21 mouse cellular contexts compared by ENCODE assay signal in genomic region chr5:120781646-120782045, GRCm38 (mm10). TPM values are rescaled to one million over a fixed set of nuclear protein-coding genes. Genes with fewer than 3 reads are reported as not detected.
DNase-seq lines count a peak whose midpoint lies in the region; ATAC-seq and TF ChIP-seq lines count a peak whose summit lies in the region.
"Had no signal": no experiment of that assay in that cellular context is flagged by ENCODE, and none has a peak within 500 bp of the region (broad histone marks: within the 10 kb centered on the region; RNA-seq: fewer than 3 reads in every experiment).

No protein-coding gene starts in this region.

- ATAC-seq in CD4-positive, CD25-positive, alpha-beta regulatory T cell, adult 4 months, result no peak
- 0 out of 2 replicates have a peak, but pooled peaks have one; percentile 31 for ATAC-seq in megakaryocyte progenitor cell, adult 5-6 weeks (replicated peaks; ENCODE audit: poor library complexity)
- ATAC-seq: Patski had no signal

- 82% methylated on average over 1 of the region's 1 CpGs for WGBS in lung, adult 2 months

- H3K9ac ChIP-seq in MEL (ENCODE audit: control insufficient read depth, low read depth, low read length, poor library complexity, severe bottlenecking), result no peak overlapping the region
- H3K9ac ChIP-seq: embryonic facial prominence, embryonic 15.5 days; forebrain, embryonic 12.5 days; hindbrain, embryonic 14.5 days had no signal

- H3K4me1 ChIP-seq in lung, adult 2 months (ENCODE audit: control insufficient read depth, insufficient read depth, low read length), result peaks cover 4% of the 10 kb centered on the region; the same call in 1 of the 2 replicates
- H3K4me1 ChIP-seq in MEL (ENCODE audit: control insufficient read depth in 1 of 2, insufficient read depth in 2 of 2, low read length in 2 of 2), result peaks cover 9 to 29% of the 10 kb centered on the region in 2 experiments
- H3K4me1 ChIP-seq: forebrain, embryonic 12.5 days had no signal

- no peaks in the 10 kb centered on the region for H3K27me3 ChIP-seq in MEL (ENCODE audit: control insufficient read depth in 1 of 2, insufficient read depth in 2 of 2, low read length in 2 of 2)
- H3K27me3 ChIP-seq: embryonic facial prominence, embryonic 15.5 days; Patski had no signal

- peak; percentile 49 for DNase-seq in CD4-positive, CD25-positive, alpha-beta regulatory T cell, adult 2 months (ENCODE audit: low read depth, low spot score)
- DNase-seq in lung, adult 2 months, result no peak
- DNase-seq in lung, adult 18-20 months, result no peak
- DNase-seq in MEL (ENCODE audit: low read depth, low spot score), result peak; percentile 45
- DNase-seq in right cerebral cortex, postnatal 36 days (ENCODE audit: low spot score in 2 of 2), result no peak
- DNase-seq in urinary bladder, postnatal 25 days (ENCODE audit: low spot score), result no peak
- DNase-seq: adrenal gland, postnatal 10 days; cerebellum, postnatal 36 days; left cerebral cortex, postnatal 4 days; right cerebral cortex, adult 18-20 months had no signal

- no peak overlapping the region for H3K4me3 ChIP-seq in lung, adult 2 months (replicated peaks; ENCODE audit: extremely low read depth, low read depth, low read length)
- no peak overlapping the region for H3K4me3 ChIP-seq in MEL (ENCODE audit: control insufficient read depth in 1 of 2, insufficient read depth in 1 of 2, low read depth in 2 of 2, low read length in 2 of 2)
- H3K4me3 ChIP-seq: embryonic facial prominence, embryonic 15.5 days; forebrain, embryonic 12.5 days had no signal

- H3K9me3 ChIP-seq in MEL (replicated peaks; ENCODE audit: insufficient read depth, low read length), result no peaks in the 10 kb centered on the region
- H3K9me3 ChIP-seq: embryonic facial prominence, embryonic 15.5 days; forebrain, embryonic 12.5 days had no signal

- TF ChIP-seq CTCF in lung, adult 2 months (IDR thresholded peaks at IDR 0.05; ENCODE audit: insufficient read depth, low read length), result 0 out of 2 replicates have a peak, but pooled peaks have one; percentile 17
- TF ChIP-seq CTCF in MEL (IDR thresholded peaks at IDR 0.05 in 2 of 3, conservative IDR thresholded peaks at IDR 0.05 in 1 of 3; ENCODE audit: control insufficient read depth in 1 of 3, insufficient read depth in 1 of 3, low read depth in 2 of 3, low read length in 3 of 3, poor library complexity in 1 of 3, severe bottlenecking in 1 of 3), result peak; percentile 43 to 58 (median 47)

- TF ChIP-seq EP300 in MEL (IDR thresholded peaks at IDR 0.05; ENCODE audit: low read depth in 1 of 2, low read length in 2 of 2), result no peak

- H3K36me3 ChIP-seq in MEL (ENCODE audit: control insufficient read depth in 1 of 2, insufficient read depth in 2 of 2, low read length in 2 of 2), result peaks cover 0 to 3% of the 10 kb centered on the region in 2 experiments; a peak in 2 of 4 replicates
- H3K36me3 ChIP-seq: embryonic facial prominence, embryonic 15.5 days; forebrain, embryonic 12.5 days had no signal

- no peaks in the 10 kb centered on the region for H3K79me2 ChIP-seq in MEL (ENCODE audit: control insufficient read depth, insufficient read depth, low read length, poor library complexity)

- TF ChIP-seq RAD21 in MEL (IDR thresholded peaks at IDR 0.05; ENCODE audit: low read depth, low read length), result peak; percentile 25

- H3K27ac ChIP-seq in MEL (ENCODE audit: control insufficient read depth, low read depth, low read length), result no peak overlapping the region
- H3K27ac ChIP-seq: embryonic facial prominence, embryonic 15.5 days; forebrain, embryonic 12.5 days; hindbrain, embryonic 14.5 days had no signal

- no peak for TF ChIP-seq POLR2A in lung, adult 2 months (IDR thresholded peaks at IDR 0.05; ENCODE audit: borderline replicate concordance, extremely low read depth, low read depth, low read length)
- TF ChIP-seq POLR2A in MEL (IDR thresholded peaks at IDR 0.05; ENCODE audit: control insufficient read depth in 1 of 2, insufficient read depth in 1 of 2, low read depth in 1 of 2, low read length in 2 of 2, poor library complexity in 1 of 2), result no peak

TF ChIP-seq in MEL, 35 proteins besides CTCF, POLR2A, EP300 and RAD21:
- TF ChIP-seq MEF2A (IDR thresholded peaks at IDR 0.05; ENCODE audit: extremely low read depth, insufficient replicate concordance, low read depth, low read length, poor library complexity, severe bottlenecking) (no peak), SMC3 (IDR thresholded peaks at IDR 0.05; ENCODE audit: low read depth, low read length) (peak; percentile 23; the same call in 1 of the 2 replicates), ZMIZ1 (IDR thresholded peaks at IDR 0.05; ENCODE audit: low read depth, low read length) (no peak), CHD2 (IDR thresholded peaks at IDR 0.05; ENCODE audit: low read length) (no peak), E2F4 (IDR thresholded peaks at IDR 0.05; ENCODE audit: borderline replicate concordance, low read depth, low read length) (no peak), ZKSCAN1 (IDR thresholded peaks at IDR 0.05; ENCODE audit: low read depth, low read length) (no peak), NRF1 (IDR thresholded peaks at IDR 0.05; ENCODE audit: insufficient read depth, low read depth, low read length, poor library complexity, severe bottlenecking) (no peak), MAX (IDR thresholded peaks at IDR 0.05; ENCODE audit: low read length) (no peak)

RNA-seq across cellular contexts. Expression of gene Oas3, which starts 4.2 kb away (rescaled TPM):
- polyA plus RNA-seq in CD4-positive, CD25-positive, alpha-beta regulatory T cell, adult 4 months (2017; shearing (Covaris generic)), result 10 to 100 TPM; 12.9 to 24.4 TPM
- polyA plus RNA-seq in lung, adult 2 months (2012; rRNA removed), result 1.6 and 1.7 TPM in 2 replicates
- 1.6 and 1.9 TPM in 2 replicates for total RNA-seq in MEL (2012; rRNA removed)
- 1 to 10 TPM in 1 of 2 experiments, not detected in 1; 4.0 TPM for polyA plus RNA-seq in MEL (2012; ENCODE audit: insufficient read depth in 1 of 2, insufficient read length in 2 of 2, low read depth in 1 of 2, low replicate concordance in 2 of 2, missing spikeins in 1 of 2)
- 1.1 and 1.5 TPM in 2 replicates for total RNA-seq in megakaryocyte progenitor cell, adult 5-6 weeks (2015)
- 1.1 and 1.3 TPM in 2 replicates for total RNA-seq in megakaryocyte progenitor cell, adult 5-6 weeks (2017)
- polyA plus RNA-seq: kidney, embryonic 14.5 days had no signal

RNA-seq across cellular contexts. Expression of gene Oas1e, which starts 13.7 kb away (rescaled TPM):
- not detected for polyA plus RNA-seq in CD4-positive, CD25-positive, alpha-beta regulatory T cell, adult 4 months (2017; shearing (Covaris generic))
- 0.06 TPM in 1 of 2 replicates, not detected in the other for polyA plus RNA-seq in lung, adult 2 months (2012; rRNA removed)
- total RNA-seq in MEL (2012; rRNA removed), result not detected in 2 replicates
- not detected for polyA plus RNA-seq in MEL (2012; ENCODE audit: insufficient read depth in 1 of 2, insufficient read length in 2 of 2, low read depth in 1 of 2, low replicate concordance in 2 of 2, missing spikeins in 1 of 2)
- not detected in 2 replicates for total RNA-seq in megakaryocyte progenitor cell, adult 5-6 weeks (2015)
- total RNA-seq in megakaryocyte progenitor cell, adult 5-6 weeks (2017), result not detected in 2 replicates
- total RNA-seq: adrenal gland, postnatal 10 days; layer of hippocampus, adult 8-10 months; left cerebral cortex, postnatal 4 days; megakaryocyte-erythroid progenitor cell, adult 5-6 weeks had no signal
- polyA plus RNA-seq: embryonic facial prominence, embryonic 15.5 days; forebrain, embryonic 12.5 days; gonadal fat pad, adult 2 months; heart, embryonic 16.5 days; kidney, embryonic 14.5 days; Patski had no signal

RNA-seq across cellular contexts. Expression of gene Oas1c, which starts 30.7 kb away (rescaled TPM):
- 10 to 100 TPM; 16.2 to 19.2 TPM for polyA plus RNA-seq in CD4-positive, CD25-positive, alpha-beta regulatory T cell, adult 4 months (2017; shearing (Covaris generic))
- polyA plus RNA-seq in lung, adult 2 months (2012; rRNA removed), result 2.7 and 4.6 TPM in 2 replicates
- total RNA-seq in MEL (2012; rRNA removed), result 0.65 and 0.85 TPM in 2 replicates
- 1 to 10 TPM in 1 of 2 experiments, not detected in 1; 1.8 TPM for polyA plus RNA-seq in MEL (2012; ENCODE audit: insufficient read depth in 1 of 2, insufficient read length in 2 of 2, low read depth in 1 of 2, low replicate concordance in 2 of 2, missing spikeins in 1 of 2)
- 0.83 and 1.6 TPM in 2 replicates for total RNA-seq in megakaryocyte progenitor cell, adult 5-6 weeks (2015)
- total RNA-seq in megakaryocyte progenitor cell, adult 5-6 weeks (2017), result 2.4 and 6.3 TPM in 2 replicates

RNA-seq across cellular contexts. Expression of gene Oas2, which starts 32.0 kb away (rescaled TPM):
- polyA plus RNA-seq in CD4-positive, CD25-positive, alpha-beta regulatory T cell, adult 4 months (2017; shearing (Covaris generic)), result 1 to 10 TPM; 1.6 to 3.6 TPM
- polyA plus RNA-seq in lung, adult 2 months (2012; rRNA removed), result 4.5 and 5.0 TPM in 2 replicates
- total RNA-seq in MEL (2012; rRNA removed), result 0.49 and 0.96 TPM in 2 replicates
- polyA plus RNA-seq in MEL (2012; ENCODE audit: insufficient read depth in 1 of 2, insufficient read length in 2 of 2, low read depth in 1 of 2, low replicate concordance in 2 of 2, missing spikeins in 1 of 2), result 1 to 10 TPM in 1 of 2 experiments, not detected in 1; 5.2 TPM
- 1.6 and 2.9 TPM in 2 replicates for total RNA-seq in megakaryocyte progenitor cell, adult 5-6 weeks (2015)
- total RNA-seq in megakaryocyte progenitor cell, adult 5-6 weeks (2017), result 0.12 and 0.30 TPM in 2 replicates
- total RNA-seq: left cerebral cortex, postnatal 4 days had no signal
- polyA plus RNA-seq: Patski had no signal

Comparison
In these comparisons a context has a peak if more than half of its experiments do, and no peak if none do; other contexts are left out.
1. DNase-seq: peak in CD4-positive, CD25-positive, alpha-beta regulatory T cell, adult 2 months (single experiment) and MEL (single experiment); none in lung, adult 2 months (single experiment), lung, adult 18-20 months (0 of 2), right cerebral cortex, postnatal 36 days (0 of 2) and urinary bladder, postnatal 25 days (single experiment).